Mouse (Mus musculus): ENCODE measurements at regions not wholly inside any gene's neighbourhood (a gene's known extent, or its start where the extent isn't known, plus 50 kb on each side); places are given as distances from the start of the nearest gene placed in this dataset.

DNA sequence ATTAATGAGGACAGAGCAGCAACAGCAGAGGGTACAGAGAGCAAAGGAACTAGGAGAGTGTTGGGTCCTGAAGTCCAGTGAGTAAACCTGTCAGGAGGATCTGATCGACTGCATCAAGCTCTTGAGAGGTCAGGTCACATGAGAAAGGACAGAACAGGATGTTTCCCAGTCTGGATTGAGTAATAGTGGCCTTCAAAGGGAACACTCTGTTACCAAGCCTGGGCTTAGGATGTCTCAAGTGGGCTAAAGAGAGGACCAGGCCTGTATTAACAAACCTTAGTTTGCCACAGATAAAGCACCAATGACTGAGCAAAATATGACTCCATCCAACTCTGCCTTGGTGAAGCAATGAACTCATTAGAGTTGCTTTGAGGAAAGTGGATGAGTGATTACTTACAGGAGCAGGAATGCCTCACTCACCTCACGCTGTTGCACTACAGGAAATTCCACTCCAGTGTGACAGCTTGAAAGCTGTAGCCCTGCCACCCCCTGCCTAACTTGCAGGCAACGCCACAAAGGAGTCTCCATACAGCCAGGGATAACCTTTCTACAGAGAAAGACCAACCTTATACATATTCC lies 229.2 kb upstream of the Nmur2 start:
- no peaks in the 10 kb centered on the region for H3K9me3 ChIP-seq (ENCODE audit: control insufficient read depth, low read length)
- no peaks in the 10 kb centered on the region for H3K27me3 ChIP-seq (ENCODE audit: control insufficient read depth, insufficient read depth, low read length)
- DNase-seq (ENCODE audit: low spot score), result no peak
- 59% methylated on average over 3 of the region's 3 CpGs for WGBS
- no peak overlapping the region for H3K9ac ChIP-seq (ENCODE audit: low read depth, low read length)
- H3K4me3 ChIP-seq (ENCODE audit: low read depth, low read length), result no peak overlapping the region
- H3K36me3 ChIP-seq (ENCODE audit: control insufficient read depth, insufficient read depth, low read length), result no peaks in the 10 kb centered on the region
- H3K4me2 ChIP-seq (replicated peaks; ENCODE audit: low read depth, low read length), result no peak overlapping the region
- H3K4me1 ChIP-seq (replicated peaks; ENCODE audit: control insufficient read depth, insufficient read depth, low read length), result no peaks in the 10 kb centered on the region
- no peak for ATAC-seq (ENCODE audit: low FRiP score)
- no peak overlapping the region for H3K27ac ChIP-seq (ENCODE audit: low read depth, low read length)

DNA sequence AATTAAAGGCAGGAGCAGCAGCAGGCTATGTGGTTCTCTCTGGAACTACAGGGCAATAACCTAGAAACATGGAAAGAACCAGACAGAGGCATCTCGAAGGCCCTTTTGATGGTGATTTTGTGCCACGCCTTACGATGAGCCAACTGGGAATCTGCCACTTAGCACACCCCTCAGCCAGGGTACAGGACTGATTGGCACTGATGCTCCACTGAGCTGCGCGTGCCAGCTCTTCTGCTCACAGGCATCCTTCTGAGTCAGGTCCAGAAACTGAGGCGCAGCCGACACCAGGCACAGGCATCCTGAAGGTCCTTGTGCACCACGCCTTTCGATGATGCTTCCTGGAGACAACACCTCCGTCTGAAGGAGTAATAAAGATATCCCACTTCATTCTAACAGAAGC lies 221.9 kb upstream of the Nmur2 start:
- DNase-seq (ENCODE audit: low spot score) (no peak), ATAC-seq (ENCODE audit: low FRiP score) (no peak)
- H3K4me3 ChIP-seq (ENCODE audit: low read depth, low read length), result no peak overlapping the region
- no peak overlapping the region for H3K4me2 ChIP-seq (replicated peaks; ENCODE audit: low read depth, low read length)
- H3K4me1 ChIP-seq (replicated peaks; ENCODE audit: control insufficient read depth, insufficient read depth, low read length), result no peaks in the 10 kb centered on the region
- no peak overlapping the region for H3K27ac ChIP-seq (ENCODE audit: low read depth, low read length)
- 91% methylated on average over 10 of the region's 10 CpGs for WGBS
- no peaks in the 10 kb centered on the region for H3K36me3 ChIP-seq (ENCODE audit: control insufficient read depth, insufficient read depth, low read length)
- no peak overlapping the region for H3K9ac ChIP-seq (ENCODE audit: low read depth, low read length)
- H3K27me3 ChIP-seq (ENCODE audit: control insufficient read depth, insufficient read depth, low read length), result no peaks in the 10 kb centered on the region
- H3K9me3 ChIP-seq (ENCODE audit: control insufficient read depth, low read length), result no peaks in the 10 kb centered on the region

DNA sequence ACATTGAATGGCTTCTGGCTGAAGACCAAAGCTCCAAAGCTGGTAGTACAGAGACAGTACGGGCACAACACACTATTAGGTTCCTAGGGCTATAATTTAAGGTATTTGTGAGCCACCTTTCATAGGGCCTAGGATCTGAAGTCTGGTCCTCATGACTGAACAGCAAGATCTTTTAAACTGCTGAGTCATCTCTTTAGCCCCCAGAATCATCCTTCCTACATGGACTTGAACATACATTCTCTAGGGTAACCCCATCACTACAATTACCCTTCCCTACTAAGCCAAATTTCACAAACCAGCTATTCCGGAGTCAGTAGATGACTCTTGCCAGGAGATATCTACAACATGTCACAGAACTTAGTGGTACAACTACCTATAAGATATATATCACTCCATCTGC lies 215.5 kb upstream of the Nmur2 start:
- Histone ChIP-seq H3K27me3 (ENCODE audit: control insufficient read depth, insufficient read depth, low read length) (no peaks in the 10 kb centered on the region), H3K27ac (ENCODE audit: low read depth, low read length) (no peak overlapping the region), H3K4me3 (ENCODE audit: low read depth, low read length) (no peak overlapping the region), H3K9me3 (ENCODE audit: control insufficient read depth, low read length) (no peaks in the 10 kb centered on the region), H3K4me2 (replicated peaks; ENCODE audit: low read depth, low read length) (no peak overlapping the region), H3K4me1 (replicated peaks; ENCODE audit: control insufficient read depth, insufficient read depth, low read length) (no peaks in the 10 kb centered on the region), H3K36me3 (ENCODE audit: control insufficient read depth, insufficient read depth, low read length) (no peaks in the 10 kb centered on the region), H3K9ac (ENCODE audit: low read depth, low read length) (no peak overlapping the region)
- DNase-seq (ENCODE audit: low spot score) (no peak), ATAC-seq (ENCODE audit: low FRiP score) (no peak)
- 87% methylated on average over 2 of the region's 2 CpGs for WGBS

DNA sequence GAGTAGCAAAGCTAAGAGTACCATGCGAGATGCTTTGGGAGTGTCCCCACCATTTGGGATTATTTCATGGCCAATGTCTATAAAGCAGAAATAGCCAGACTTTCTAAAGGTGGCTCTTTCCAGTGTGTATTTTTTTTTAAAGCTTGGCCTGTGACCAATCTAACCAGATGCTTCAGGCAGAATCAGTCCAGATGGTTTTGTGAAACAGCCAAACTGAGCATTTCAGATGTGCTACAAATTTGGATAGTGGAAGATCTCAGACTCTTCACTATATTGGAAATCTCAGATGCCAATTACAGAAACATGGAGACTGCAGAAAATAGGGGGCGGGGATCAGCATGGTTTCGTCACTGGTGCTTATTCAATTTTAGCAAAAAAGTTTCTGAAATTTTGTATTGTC lies 213.6 kb upstream of the Nmur2 start:
- H3K4me3 ChIP-seq (ENCODE audit: low read depth, low read length), result no peak overlapping the region
- no peak overlapping the region for H3K27ac ChIP-seq (ENCODE audit: low read depth, low read length)
- WGBS, result 90% methylated on average over 3 of the region's 3 CpGs
- ATAC-seq (ENCODE audit: low FRiP score) (no peak), DNase-seq (ENCODE audit: low spot score) (no peak)
- H3K4me2 ChIP-seq (replicated peaks; ENCODE audit: low read depth, low read length), result no peak overlapping the region
- no peaks in the 10 kb centered on the region for H3K36me3 ChIP-seq (ENCODE audit: control insufficient read depth, insufficient read depth, low read length)
- H3K27me3 ChIP-seq (ENCODE audit: control insufficient read depth, insufficient read depth, low read length), result no peaks in the 10 kb centered on the region
- no peaks in the 10 kb centered on the region for H3K9me3 ChIP-seq (ENCODE audit: control insufficient read depth, low read length)
- H3K4me1 ChIP-seq (replicated peaks; ENCODE audit: control insufficient read depth, insufficient read depth, low read length), result no peaks in the 10 kb centered on the region
- no peak overlapping the region for H3K9ac ChIP-seq (ENCODE audit: low read depth, low read length)

DNA sequence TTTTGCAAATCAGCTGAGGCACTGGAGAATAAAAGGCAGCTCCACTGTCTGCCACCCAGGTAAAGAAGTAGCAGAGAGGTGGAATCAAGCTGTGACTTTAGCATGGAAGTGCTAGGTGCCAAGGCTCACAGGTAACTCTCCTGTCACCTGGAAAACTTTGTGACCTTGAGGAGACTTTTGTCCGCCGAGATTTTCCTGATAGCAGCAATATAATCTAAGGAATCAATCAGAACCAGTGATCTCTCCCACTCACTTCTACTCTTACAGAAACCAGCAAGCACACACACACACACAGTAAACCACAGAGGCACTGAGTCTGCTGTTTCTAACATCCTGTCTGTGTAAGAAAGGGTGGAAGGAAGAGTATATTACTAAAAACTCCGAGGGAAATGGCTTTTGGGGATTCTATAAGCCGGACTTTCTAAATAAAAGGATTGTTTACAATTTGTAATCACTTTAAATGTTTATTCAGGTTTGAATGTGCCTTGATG lies 206.6 kb upstream of the Nmur2 start:
- peak; percentile 15; the same call in 1 of the 2 replicates for ATAC-seq (ENCODE audit: low FRiP score)

DNA sequence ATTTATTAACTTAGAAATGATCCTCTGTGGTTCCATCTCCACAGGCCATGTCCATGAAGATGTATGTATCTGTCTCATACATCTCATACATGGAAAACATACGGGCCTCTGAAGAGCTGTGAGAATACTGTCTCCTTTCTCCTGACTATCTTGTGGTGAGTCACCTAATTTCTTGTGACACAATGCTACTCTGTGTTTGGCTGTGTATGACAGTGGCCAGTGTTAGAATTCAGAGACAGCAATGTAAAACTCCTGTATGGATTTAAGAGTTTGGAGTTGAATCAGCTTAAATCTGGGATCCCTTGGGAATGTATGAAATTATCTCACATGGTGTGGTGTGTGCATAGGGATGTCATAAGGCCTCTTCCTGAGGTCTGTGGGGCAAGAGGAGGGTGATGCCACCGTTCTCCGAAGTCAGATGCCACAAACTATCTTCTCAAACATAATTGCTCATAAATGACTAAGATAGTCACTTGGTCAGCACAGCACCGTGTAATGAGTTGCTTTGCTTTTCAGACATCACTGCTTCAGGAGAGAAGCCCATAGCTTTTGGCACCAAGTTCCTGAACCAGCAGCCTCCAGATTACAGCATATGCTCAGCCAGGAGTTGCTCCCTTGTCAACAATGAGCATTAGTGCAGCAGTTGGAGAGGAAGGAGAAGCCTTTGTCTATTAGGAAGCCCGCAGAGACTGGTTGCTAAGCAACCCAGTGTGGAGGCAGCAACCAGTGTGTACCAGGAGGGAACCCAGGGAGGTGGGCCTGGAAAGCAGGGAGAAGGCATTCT lies 205.9 kb upstream of the Nmur2 start:
- Histone ChIP-seq H3K9ac (ENCODE audit: low read depth, low read length) (no peak overlapping the region), H3K36me3 (ENCODE audit: control insufficient read depth, insufficient read depth, low read length) (no peaks in the 10 kb centered on the region), H3K27ac (ENCODE audit: low read depth, low read length) (peak overlapping the region; percentile 32; the same call in 1 of the 2 replicates), H3K4me3 (ENCODE audit: low read depth, low read length) (no peak overlapping the region), H3K4me2 (replicated peaks; ENCODE audit: low read depth, low read length) (no peak overlapping the region), H3K9me3 (ENCODE audit: control insufficient read depth, low read length) (no peaks in the 10 kb centered on the region), H3K27me3 (ENCODE audit: control insufficient read depth, insufficient read depth, low read length) (no peaks in the 10 kb centered on the region), H3K4me1 (replicated peaks; ENCODE audit: control insufficient read depth, insufficient read depth, low read length) (0 out of 2 replicates have a peak, but pooled peaks cover 4% of the 10 kb centered on the region)
- ATAC-seq (ENCODE audit: low FRiP score) (peak; percentile 96), DNase-seq (ENCODE audit: low spot score) (peak; percentile 82)
- 37% methylated on average over 5 of the region's 5 CpGs for WGBS

More for the DNA sequence above, 206.6 kb upstream of the Nmur2 start:
- Histone ChIP-seq H3K36me3 (ENCODE audit: control insufficient read depth, insufficient read depth, low read length) (no peaks in the 10 kb centered on the region), H3K4me2 (replicated peaks; ENCODE audit: low read depth, low read length) (no peak overlapping the region), H3K9me3 (ENCODE audit: control insufficient read depth, low read length) (no peaks in the 10 kb centered on the region), H3K27ac (ENCODE audit: low read depth, low read length) (no peak overlapping the region), H3K27me3 (ENCODE audit: control insufficient read depth, insufficient read depth, low read length) (no peaks in the 10 kb centered on the region), H3K9ac (ENCODE audit: low read depth, low read length) (no peak overlapping the region), H3K4me1 (replicated peaks; ENCODE audit: control insufficient read depth, insufficient read depth, low read length) (0 out of 2 replicates have a peak, but pooled peaks cover 4% of the 10 kb centered on the region), H3K4me3 (ENCODE audit: low read depth, low read length) (no peak overlapping the region)
- 34% methylated on average over 4 of the region's 4 CpGs for WGBS
- DNase-seq (ENCODE audit: low spot score), result no peak

DNA sequence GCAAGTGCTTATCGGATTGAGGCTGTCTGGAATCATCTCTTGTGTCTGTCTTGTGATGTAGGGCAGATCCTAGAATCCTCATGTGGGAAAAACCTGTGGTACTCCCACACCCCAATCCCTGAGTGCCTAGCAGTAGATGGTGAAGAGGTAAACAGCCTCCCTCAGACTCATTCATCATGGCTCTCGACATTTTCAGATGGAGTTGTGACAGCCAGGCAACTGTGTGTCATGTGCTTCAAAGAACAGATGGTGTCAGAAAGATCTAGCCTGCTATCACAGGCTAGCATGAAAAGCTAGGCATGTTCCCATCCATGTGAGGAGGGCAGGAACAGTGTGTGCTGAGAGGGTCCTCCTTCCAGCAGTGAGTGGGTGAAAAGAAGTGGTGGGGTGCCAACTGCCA lies 204.1 kb upstream of the Nmur2 start:
- no peak overlapping the region for H3K4me2 ChIP-seq (replicated peaks; ENCODE audit: low read depth, low read length)
- H3K4me1 ChIP-seq (replicated peaks; ENCODE audit: control insufficient read depth, insufficient read depth, low read length), result 0 out of 2 replicates have a peak, but pooled peaks cover 4% of the 10 kb centered on the region
- H3K9ac ChIP-seq (ENCODE audit: low read depth, low read length), result no peak overlapping the region
- H3K27me3 ChIP-seq (ENCODE audit: control insufficient read depth, insufficient read depth, low read length), result no peaks in the 10 kb centered on the region
- H3K27ac ChIP-seq (ENCODE audit: low read depth, low read length), result no peak overlapping the region
- H3K4me3 ChIP-seq (ENCODE audit: low read depth, low read length), result no peak overlapping the region
- ATAC-seq (ENCODE audit: low FRiP score) (no peak), DNase-seq (ENCODE audit: low spot score) (no peak)
- no peaks in the 10 kb centered on the region for H3K9me3 ChIP-seq (ENCODE audit: control insufficient read depth, low read length)
- H3K36me3 ChIP-seq (ENCODE audit: control insufficient read depth, insufficient read depth, low read length), result no peaks in the 10 kb centered on the region
- 81% methylated on average over 2 of the region's 2 CpGs for WGBS

DNA sequence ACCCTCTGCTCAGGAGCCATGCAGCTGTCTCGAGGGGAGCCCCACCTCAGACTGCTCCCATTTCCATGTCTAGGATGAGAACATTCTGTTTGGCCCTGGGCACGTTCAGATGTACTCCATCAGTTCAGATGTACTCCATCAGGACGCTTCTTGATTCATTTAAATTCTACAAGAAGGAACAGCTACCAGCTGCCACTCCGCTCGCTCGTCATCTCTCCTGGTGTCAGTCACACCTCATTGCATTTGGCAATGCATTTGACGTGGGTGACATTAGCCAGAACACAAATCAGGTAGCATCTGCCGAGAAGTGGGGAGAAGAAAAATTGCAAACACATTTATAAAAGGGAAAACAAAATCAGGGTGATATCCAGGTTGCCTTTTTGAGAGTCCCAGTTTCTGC lies 202.6 kb upstream of the Nmur2 start:
- Histone ChIP-seq H3K27ac (ENCODE audit: low read depth, low read length) (no peak overlapping the region), H3K4me1 (replicated peaks; ENCODE audit: control insufficient read depth, insufficient read depth, low read length) (0 out of 2 replicates have a peak, but pooled peaks cover 4% of the 10 kb centered on the region), H3K27me3 (ENCODE audit: control insufficient read depth, insufficient read depth, low read length) (no peaks in the 10 kb centered on the region), H3K9ac (ENCODE audit: low read depth, low read length) (no peak overlapping the region), H3K4me2 (replicated peaks; ENCODE audit: low read depth, low read length) (no peak overlapping the region), H3K9me3 (ENCODE audit: control insufficient read depth, low read length) (no peaks in the 10 kb centered on the region), H3K4me3 (ENCODE audit: low read depth, low read length) (no peak overlapping the region), H3K36me3 (ENCODE audit: control insufficient read depth, insufficient read depth, low read length) (no peaks in the 10 kb centered on the region)
- DNase-seq (ENCODE audit: low spot score), result no peak
- WGBS, result 78% methylated on average over 8 of the region's 8 CpGs
- ATAC-seq (ENCODE audit: low FRiP score), result no peak

DNA sequence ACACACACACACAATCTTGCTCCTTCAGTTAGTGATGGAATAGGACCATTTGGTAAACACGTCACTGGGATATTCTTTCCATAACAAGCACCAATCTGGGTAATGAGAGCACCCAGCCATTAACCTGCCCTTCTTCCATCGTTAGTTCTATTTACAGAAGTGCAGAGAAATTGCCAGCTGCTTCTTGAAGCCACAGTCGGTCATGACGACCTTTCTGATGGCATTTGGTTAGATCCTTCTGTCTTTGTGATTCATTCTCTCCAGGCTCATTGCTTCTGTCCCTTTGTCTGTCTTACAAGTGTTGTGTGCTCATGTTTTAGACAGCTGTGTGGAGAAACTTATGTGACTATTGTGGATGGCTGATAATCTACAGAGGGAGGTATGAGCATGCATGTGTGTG lies 197.9 kb upstream of the Nmur2 start:
- H3K4me2 ChIP-seq (replicated peaks; ENCODE audit: low read depth, low read length), result no peak overlapping the region
- H3K9me3 ChIP-seq (ENCODE audit: control insufficient read depth, low read length), result no peaks in the 10 kb centered on the region
- no peak overlapping the region for H3K9ac ChIP-seq (ENCODE audit: low read depth, low read length)
- WGBS, result 72% methylated on average over 4 of the region's 4 CpGs
- no peaks in the 10 kb centered on the region for H3K36me3 ChIP-seq (ENCODE audit: control insufficient read depth, insufficient read depth, low read length)
- no peak for DNase-seq (ENCODE audit: low spot score)
- no peak for ATAC-seq (ENCODE audit: low FRiP score)
- H3K4me3 ChIP-seq (ENCODE audit: low read depth, low read length), result no peak overlapping the region
- no peaks in the 10 kb centered on the region for H3K27me3 ChIP-seq (ENCODE audit: control insufficient read depth, insufficient read depth, low read length)
- H3K27ac ChIP-seq (ENCODE audit: low read depth, low read length), result no peak overlapping the region
- H3K4me1 ChIP-seq (replicated peaks; ENCODE audit: control insufficient read depth, insufficient read depth, low read length), result no peaks in the 10 kb centered on the region

Measured in hindbrain, embryonic 11.5 days (tissue).